Mouse (Mus musculus) monocyte, adult 2 months (primary cell): ENCODE measurements around the gene Palm2.
"Not testable (repeated sequence)": the region's sequence is repeated elsewhere in the genome, so short reads cannot be mapped to it uniquely, and the experiment has no call there.

Experiments
- DNase-seq, 2 experiments: peaks; one replicate each; pipeline ENCODE4 v3.0.0; 2022; ENCODE audit warnings: low spot score in 2 of 2, low read depth in 1 of 2

Gene Palm2

DNA sequence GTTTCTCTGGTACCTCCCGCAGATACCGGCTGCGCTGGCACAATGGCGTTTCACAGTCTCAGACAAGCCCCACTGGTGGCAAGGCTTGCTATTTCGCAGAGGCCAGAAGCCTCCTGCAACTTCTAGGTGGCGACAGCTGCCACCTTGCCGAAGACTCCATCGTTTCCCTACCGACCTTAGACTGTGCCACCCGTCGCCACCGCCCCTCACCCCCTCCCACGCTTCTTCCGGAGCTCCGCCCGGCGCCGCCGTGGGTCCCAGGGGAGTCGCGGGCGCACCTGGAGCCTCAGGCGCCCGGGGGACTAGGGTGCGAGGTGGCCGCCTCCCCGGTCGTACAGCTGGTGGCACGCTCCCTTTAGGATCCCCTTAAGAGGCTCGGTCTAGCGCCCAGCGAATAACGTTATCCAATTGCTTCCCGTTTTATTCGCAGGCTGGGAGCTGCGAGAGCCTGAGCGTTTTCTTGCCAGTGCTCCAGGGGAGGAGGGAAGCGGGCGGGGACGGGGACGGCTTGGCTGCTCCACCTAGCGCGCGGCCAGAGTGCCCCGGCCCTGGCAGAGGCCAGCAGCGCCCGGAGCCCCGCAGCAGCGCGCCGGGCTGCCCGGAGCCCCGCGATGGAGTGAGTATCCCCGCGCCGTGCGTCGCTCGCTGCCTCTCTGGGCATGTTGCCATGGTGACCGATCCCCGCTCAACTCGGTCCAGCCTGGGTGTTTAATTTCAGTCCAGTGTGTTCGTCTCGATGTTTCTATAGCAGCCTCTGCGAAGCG lies at the start of gene Palm2:
Gene Palm2 (plus strand): TSS at position 307 of the 764 bp plus-strand sequence.
- DNase-seq = no peak

DNA sequence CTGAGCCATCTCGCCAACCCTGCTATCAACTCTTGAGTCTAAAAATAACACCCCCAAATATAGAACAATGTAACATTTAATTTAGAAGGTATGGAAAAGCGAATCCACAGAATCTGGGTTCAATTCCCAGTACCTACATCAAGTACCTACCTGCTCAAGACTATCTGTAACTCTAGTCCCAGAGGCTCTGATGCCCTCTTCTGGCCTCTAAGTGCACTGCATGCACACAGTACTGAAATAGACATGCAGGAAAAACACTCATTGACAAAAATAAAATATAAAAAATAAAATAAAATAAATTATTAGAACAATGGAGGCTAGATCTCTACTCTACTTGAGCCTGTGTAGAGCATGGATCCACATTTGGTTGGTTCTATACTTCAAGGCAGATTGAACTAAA lies 49.7 kb upstream of the Palm2 start:
- DNase-seq = no peak

DNA sequence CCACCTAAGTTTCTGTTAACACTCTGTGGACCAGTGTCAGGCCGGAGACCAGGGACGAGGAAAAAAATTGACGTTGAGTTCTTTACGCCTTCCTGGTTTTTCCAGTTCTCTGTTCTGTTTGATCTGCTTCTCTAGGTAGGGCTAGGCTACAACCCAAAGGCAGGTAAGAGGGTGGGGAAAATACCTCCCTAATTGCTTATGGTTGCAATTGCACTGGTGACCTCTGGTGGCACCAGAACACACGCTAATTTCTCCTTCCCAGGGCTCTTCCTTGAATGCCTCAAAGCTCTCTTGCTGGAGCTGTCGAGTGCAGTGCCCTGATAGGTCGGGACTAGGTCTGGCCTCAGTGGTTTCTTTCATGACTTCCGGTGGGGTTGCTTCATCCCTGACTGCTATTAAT lies 42.9 kb upstream of the Palm2 start:
- DNase-seq = no peak

DNA sequence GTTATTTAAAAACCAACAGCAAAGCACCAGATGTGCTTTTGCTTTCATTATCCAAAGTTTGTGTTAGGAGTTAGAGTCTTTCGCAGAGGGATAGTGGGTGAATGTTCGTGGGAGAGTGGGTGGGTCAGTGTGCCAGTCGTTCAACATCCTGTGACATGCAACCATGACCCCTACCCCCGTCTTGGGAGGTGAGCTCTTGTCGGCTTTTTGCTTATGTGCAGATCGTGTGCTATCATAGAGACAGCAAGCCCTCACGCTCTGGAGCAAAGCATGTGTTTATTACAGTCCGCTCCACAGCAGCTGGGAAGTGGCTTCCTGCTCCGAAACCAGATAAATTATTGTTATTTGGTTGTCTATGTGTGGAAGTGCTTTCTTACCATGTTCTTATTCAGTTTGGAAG lies 37.6 kb upstream of the Palm2 start:
- no peak for DNase-seq

DNA sequence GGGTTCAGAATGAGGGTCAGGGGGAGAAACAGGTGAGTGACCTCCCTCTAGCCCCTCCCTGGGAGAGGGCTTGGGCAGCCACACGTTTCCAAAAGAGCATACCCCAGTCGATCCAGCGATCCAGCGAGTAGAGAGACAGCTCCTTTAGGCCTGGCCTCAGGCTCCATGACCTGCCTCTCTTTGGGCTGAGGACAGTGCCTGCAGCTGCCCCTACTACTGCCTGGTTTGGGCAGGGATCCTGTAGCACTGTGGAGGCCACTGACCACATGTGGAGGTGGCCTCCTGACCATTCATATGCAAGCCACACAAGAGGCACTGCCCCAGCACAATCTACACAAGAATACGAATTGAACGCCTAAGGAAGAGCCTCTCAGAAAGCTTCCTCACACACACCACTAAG lies 21.7 kb upstream of the Palm2 start:
- DNase-seq = not testable (repeated sequence)

DNA sequence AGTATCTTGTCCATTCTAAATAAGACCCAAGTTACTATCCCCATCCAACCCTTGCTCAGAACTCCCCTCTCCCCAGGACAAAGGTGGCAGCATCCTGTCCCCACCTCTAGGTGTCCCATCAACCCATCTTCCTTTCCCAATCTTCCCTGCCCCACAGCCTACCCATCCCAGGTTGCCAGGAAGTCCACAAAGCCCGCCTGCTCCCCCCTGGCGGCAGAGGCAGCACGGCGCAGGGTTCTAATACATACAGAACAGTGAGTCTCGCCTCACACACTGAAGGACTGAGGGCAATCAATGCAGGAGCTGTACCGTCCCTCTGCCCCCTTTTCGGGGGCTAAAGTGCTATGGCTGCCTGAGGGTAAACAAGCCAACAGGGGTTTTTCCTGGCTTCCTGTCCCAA lies 21.0 kb upstream of the Palm2 start:
- DNase-seq = no peak

DNA sequence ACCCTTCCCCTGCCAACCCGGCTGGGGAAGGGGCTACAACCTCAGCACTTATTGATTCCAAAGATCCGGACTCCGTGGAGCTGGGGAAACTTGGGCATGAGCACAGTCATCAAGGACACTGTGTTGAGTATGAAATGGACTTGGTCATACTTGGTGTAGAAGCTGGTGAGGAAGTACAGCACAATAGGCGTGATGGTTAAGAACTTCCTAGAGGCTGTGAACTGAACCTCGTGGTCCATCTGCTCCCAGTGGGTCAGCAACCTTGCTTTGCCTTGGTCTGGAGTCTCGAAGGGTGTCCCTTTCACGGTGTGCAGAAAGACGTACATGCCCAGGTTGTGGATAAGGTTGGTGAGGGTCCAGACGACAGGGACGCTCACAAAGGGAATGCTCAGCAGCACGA lies 20.4 kb upstream of the Palm2 start:
- DNase-seq = not testable (repeated sequence)

DNA sequence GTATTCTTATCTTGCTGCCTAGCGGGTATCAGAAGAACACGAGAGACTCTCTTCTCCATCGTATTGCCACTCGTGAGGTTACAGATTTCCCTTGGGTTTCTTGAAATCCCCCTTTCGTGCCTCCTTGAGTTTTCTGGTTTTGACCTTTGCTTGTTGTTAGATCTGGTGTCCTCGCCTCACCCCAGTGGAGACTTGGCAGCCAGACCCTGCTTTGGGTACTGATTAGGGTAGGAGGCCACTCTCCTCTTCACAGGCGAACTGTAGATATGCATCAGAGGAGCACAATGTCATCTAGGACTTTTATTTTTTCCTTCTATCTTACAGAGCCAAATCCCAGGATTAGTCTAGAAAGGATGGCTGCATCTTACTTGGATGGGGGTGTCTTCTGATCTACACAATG lies 10.0 kb upstream of the Palm2 start:
- DNase-seq = no peak

DNA sequence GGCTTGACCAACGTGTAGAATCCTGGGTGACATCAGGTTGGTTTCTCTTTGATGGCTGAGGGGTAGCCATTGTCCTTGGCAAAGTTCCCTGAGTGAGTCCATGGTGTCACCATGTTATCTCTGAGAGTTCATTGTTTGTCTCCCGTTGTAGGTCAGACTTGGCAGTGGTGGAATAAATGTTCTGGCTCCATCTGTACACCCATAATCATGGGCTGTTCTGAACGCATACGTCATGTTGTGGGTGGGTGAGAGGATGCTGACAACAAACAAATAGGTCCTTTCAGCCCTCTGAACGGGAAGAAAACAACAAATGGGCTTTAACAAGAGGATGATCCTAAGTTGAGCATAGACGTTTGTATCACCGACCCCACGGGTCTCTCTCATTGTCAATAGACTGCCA lies 5.7 kb upstream of the Palm2 start:
- DNase-seq = no peak

DNA sequence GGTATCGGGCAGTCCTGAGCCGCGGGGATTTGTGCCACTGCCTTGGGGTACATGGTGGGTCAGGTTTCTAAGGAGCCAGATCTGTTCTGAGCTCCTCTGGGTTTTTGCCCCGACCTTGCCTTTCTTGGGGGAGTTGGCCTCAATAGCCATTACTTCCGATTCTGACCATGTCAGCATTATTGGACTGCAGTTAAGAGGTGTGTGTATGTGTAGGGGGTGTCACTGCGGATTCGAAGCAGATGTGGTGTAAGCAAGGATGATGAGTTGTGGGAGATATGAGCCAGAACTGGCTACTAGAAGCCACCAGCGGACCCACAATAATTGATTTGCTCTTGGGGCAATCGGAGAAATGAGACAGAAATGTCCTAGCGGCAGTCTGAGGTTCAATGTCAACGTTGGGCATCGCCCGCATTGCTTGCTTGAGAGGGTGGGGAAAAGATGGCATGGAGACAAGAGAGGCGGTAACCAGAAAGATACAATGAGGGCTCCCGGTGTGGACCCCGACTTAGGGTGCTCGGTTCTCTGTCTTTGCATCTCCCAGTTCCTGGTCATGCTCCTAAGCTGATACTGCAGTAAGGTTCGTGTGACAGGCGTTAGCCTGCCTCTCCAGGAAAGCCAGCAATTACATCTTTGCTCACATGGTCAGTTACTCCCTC lies 786 bp downstream of the Palm2 start:
- DNase-seq = no peak

DNA sequence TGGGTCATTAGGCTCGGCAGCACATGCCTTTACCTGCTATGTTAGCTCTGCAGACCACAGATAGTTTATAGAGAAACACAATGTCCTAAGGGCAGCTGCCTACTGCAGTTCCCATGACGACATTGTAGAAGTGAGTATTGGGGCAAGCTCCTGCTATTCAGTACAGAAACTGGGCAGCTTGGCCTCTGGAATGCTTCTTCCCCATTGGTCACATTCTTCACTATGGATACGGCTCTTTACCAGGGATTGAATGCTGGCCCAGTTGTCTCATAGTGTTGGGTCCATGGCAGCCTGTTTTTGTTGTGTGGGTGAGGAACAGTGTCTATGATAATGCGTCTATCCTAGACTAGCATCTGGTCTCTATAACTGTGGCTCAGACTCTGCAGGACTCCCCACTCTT lies 2.2 kb downstream of the Palm2 start:
- DNase-seq = no peak

DNA sequence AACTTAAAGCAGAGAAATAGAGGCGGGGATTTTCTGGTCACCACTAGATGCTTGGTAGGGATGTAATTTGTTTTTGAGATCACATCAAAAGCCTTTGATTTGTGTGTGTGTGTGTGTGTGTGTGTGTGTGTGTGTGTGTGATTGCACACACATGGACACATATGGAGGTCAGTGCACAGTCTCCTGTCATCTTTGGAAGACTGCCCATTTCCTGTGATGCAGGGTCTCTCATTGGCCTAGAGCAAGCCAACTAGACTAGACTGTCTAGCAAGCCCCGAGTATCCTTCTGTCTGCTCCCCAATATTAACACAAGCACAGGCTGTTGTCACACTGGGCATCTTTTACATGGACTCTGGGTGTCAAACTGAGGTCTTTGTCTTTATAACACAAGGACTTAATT lies 12.0 kb downstream of the Palm2 start:
- no peak for DNase-seq

DNA sequence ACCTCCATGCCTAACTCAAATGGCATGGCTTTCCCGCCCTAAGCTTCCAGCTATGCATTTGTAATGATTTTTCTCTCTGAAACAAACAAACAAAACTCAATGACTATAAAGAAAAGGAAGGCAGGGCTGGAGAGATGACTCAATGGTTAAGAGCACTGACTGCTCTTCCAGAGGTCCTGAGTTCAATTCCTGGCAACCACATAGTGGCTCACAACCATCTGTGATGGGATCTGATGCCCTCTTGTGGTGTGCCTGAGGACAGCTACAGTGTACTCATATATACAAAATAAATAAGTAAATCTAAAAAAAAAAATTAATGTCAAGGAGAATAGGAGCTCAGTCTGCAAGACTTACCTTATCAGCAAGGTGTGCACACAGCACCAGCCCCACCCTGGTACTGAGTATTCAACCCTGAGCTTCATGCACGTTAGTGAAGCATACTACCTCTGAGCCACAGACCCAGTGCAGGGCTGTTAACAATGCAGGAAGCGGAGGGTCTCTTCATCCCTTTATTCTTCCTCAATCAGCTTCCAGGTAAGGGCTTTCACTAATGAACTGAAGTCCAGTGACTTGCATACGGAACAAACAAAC lies 12.9 kb downstream of the Palm2 start:
- DNase-seq = no peak

DNA sequence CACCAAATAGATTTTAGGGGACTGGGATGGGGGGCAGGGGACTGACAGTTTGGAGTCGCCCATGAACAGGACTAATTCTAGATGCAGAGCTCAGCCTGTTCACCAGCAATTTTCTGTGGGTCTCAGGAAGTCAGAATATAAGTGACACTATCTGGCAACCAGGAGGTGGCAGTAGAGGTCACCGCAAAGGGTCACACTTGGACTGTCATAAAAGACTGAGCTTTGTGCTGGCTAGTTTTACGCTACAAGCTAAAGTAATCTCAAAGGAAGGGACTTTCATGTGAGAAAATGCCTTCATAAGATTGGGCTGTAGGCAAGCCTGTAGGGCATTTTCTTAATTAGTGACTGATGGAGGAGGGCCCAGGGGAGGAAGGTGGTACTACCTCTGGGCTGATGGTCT lies 17.8 kb downstream of the Palm2 start:
- no peak for DNase-seq

DNA sequence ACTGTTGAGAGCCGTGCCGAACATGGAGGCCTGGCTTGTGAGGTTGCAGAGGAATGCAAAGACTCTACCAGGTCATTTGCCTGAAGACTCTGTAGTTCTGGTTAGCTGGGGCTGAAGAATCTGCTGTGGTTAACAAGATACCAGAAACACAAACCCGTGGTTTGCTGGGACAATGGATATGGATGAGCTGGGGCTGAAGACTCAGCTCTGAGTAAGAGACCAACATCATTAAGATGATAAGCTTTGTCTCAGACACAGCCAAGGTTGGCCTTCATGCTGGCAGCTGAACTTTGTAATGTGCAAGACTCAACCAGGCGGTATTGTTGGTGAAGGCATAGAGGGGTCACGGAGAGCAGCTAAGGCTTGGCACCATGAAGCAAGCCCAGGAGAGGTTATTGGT lies 18.6 kb downstream of the Palm2 start:
- no peak for DNase-seq

DNA sequence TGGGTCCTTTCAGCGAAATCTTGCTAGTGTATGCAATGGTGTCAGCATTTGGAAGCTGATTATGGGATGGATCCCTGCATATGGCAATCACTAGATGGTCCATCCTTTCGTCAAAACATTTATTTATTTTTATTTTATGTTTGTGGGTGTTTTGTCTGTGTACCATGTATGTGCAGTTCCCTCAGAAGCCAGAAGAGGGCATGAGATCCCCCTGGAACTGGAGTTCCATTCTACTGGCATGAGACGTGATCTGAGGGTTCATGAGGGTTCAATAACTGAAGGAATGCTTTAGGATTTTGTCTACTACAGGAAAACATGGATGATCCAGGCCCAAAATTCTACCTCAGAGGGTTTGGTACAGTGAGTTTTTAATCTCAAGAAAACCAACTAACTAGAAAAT lies 28.3 kb downstream of the Palm2 start:
- DNase-seq = no peak

DNA sequence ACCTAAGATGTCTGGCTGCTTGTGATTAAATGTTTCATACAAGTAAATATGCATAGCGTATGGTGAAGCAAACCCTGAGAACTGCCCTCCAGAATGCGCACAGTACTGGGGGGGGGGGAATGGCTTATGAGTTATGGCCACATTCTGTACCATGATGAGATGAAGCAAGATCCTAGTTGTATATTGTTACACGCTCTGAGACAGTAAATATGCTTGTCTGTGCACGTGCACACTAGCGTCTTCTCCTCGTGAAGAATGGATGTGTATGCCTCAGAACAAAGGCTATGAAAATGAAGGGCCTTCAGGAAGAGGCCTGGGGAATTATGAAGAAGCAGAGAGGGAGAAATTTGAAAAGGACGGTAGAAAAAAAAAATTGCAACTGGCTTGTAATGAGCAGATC lies 48.4 kb downstream of the Palm2 start:
- DNase-seq = no peak

DNA sequence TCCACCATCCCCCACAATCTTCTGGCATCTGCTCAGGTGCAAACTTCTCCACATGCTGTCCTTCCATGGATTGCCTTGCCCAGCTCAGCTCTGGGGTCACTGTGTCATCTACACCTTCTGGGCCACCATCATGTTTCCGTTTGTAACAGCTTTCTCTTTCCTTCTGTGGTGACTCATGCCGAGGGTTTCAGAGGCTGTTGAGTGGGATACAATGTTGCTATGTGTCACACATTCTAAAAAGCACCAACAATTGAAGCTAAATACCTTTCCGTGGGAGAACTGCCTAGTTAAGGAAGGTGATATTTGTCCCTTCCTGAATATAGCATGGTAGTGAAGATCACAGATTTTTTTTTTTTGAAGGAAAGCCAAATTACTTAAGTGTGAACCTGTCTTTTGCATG lies 52.3 kb downstream of the Palm2 start:
- no peak for DNase-seq

DNA sequence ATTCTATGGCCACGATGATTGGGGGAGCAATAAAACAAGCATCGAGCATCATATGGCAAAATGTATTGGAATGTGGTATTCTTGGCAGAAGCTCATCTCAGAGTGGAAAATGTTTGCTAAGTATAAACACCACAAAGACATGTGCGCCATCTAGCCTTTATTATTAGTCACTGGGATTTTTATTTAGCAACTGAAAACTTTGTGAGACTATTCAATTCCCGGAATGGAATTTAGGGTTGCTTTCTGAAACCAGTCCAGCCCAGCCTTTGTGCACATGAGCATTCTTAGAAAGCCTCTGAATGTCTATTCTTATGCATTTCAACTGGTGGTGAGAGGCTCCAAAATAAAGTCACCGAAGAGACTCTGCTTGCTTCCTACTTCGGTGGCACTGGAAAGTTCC lies 55.8 kb downstream of the Palm2 start:
- no peak for DNase-seq

DNA sequence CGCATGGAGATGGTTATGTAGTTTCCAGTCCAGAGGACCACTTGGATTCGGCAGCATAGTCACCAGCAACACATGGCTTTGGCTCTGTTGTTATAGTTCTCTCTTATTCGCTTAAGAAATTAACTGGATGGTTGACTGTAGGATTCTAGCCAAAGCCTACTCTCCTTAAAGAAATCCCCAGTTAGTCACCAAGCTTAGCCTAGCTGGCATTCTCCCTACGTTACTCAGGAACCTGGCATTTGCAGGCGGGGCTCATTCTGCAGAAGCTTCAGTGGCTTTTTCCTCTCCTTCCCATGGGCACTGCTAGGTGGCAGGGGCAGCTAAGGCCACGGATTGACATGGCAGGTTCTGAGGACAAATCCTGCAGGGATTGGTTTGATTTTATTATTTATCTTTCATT lies 70.7 kb downstream of the Palm2 start:
- no peak for DNase-seq

DNA sequence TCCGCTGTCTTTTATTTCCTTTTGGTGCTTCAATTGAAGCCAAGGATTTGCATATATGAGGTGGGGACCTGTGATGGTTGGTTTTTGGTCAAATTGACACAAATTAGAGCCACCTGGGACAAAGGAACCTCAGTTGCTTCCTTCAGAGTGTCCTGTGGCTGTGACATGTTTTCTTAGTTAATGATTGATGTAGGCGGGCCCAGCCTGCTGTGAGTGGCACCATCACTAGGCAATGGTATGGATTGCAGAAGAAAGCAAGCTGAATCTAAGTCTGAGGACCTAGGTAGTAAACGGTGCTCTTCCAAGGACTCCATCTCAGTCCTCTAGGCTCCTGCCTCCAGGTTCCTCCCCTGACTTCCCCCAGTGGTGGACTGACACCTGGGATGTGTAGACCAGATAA lies 76.5 kb downstream of the Palm2 start:
- no peak for DNase-seq

DNA sequence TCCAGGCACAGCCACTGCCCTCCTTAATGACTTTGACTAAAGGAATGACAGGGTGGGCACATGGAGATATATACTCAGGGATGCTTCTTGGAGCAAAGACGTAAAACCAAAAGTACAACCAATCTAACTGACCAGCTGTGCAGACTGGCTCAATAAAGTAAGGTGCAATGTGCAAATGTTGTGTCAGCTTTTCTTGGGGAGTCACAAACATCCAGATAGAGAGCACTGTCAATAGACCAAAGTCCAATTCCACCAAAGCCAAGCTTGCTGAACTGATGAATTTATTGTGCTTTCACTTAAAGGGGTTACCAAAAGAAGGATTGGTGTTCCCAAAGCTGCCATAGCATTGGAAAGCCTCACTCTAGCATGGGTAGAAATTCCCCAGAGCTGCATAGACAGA lies 77.7 kb downstream of the Palm2 start:
- DNase-seq = no peak
